Mouse (Mus musculus) large intestine, adult 2 months (tissue): ENCODE results near the gene Rrn3. TPM values are rescaled to one million over a fixed set of nuclear protein-coding genes. Genes with fewer than 3 reads are reported as not detected.
"Not testable (repeated sequence)": the region's sequence is repeated elsewhere in the genome, so short reads cannot be mapped to it uniquely, and the experiment has no call there.

Experiments used
- DNase-seq: peaks from one replicate; pipeline ENCODE4 v3.0.0-alpha.2; 2012; ENCODE audit warnings: low read depth, low spot score
- WGBS: fragments of 180-500 bp; shearing (Covaris S2); methylation state at CpG from one replicate; pipeline ENCODE4 v1.1.7; 2018; 5-methylcytosine and 5-hydroxymethylcytosine counted together
- polyA plus RNA-seq: library from polyadenylated mRNA; depleted of rRNA; stranded (reverse); fragments of >200 nt; gene quantifications from 2 replicates; pipeline ENCODE4 v1.2.3, GENCODE M21; 2012; rRNA removed

Rrn3 gene
- 7.7 and 8.5 TPM in 2 replicates for polyA plus RNA-seq

GRCm38 (mm10) chr16:13780353-13781036 lies at the start of gene Rrn3:
TSS of gene Rrn3 (plus strand) at chr16:13780708.
- DNase-seq = peak; percentile 72
- under 1% methylated on average over 57 of the region's 57 CpGs for WGBS

- DNase-seq = no peak
- WGBS = 38% methylated on average over 3 of the region's 3 CpGs
These were observed 47.7 kb upstream of the Rrn3 start for GRCm38 (mm10) chr16:13732786-13733185.

GRCm38 (mm10) chr16:13733518-13734137 lies 46.9 kb upstream of the Rrn3 start:
- DNase-seq = no peak
- WGBS = 12% methylated on average over 9 of the region's 9 CpGs

GRCm38 (mm10) chr16:13735977-13736376 lies 44.5 kb upstream of the Rrn3 start:
- 73% methylated on average over 8 of the region's 8 CpGs for WGBS

GRCm38 (mm10) chr16:13739044-13739443 lies 41.5 kb upstream of the Rrn3 start:
- 35% methylated on average over 4 of the region's 4 CpGs for WGBS
- not testable (repeated sequence) for DNase-seq

More at GRCm38 (mm10) chr16:13735977-13736376, 44.5 kb upstream of the Rrn3 start:
- no peak for DNase-seq

GRCm38 (mm10) chr16:13740844-13741243 lies 39.7 kb upstream of the Rrn3 start:
- DNase-seq = no peak
- WGBS = 66% methylated on average over 2 of the region's 2 CpGs

- no peak for DNase-seq
These were observed 32.8 kb upstream of the Rrn3 start for GRCm38 (mm10) chr16:13747708-13748107.

GRCm38 (mm10) chr16:13748124-13748523 lies 32.4 kb upstream of the Rrn3 start:
- DNase-seq = no peak
- 76% methylated on average over 3 of the region's 3 CpGs for WGBS

More at GRCm38 (mm10) chr16:13747708-13748107, 32.8 kb upstream of the Rrn3 start:
- WGBS = 92% methylated on average over 8 of the region's 8 CpGs

- DNase-seq = not testable (repeated sequence)
- 39% methylated on average over 10 of the region's 10 CpGs for WGBS
These were observed 31.7 kb upstream of the Rrn3 start for GRCm38 (mm10) chr16:13748813-13749212.

- no peak for DNase-seq
- WGBS = 67% methylated on average over 5 of the region's 5 CpGs
These were observed 31.2 kb upstream of the Rrn3 start for GRCm38 (mm10) chr16:13749306-13749705.

GRCm38 (mm10) chr16:13749981-13750380 lies 30.5 kb upstream of the Rrn3 start:
- WGBS = 69% methylated on average over 3 of the region's 3 CpGs
- DNase-seq = no peak

- DNase-seq = no peak
- WGBS = 65% methylated on average over 13 of the region's 13 CpGs
These were observed 29.9 kb upstream of the Rrn3 start for GRCm38 (mm10) chr16:13750626-13751025.

GRCm38 (mm10) chr16:13753986-13754385 lies 26.5 kb upstream of the Rrn3 start:
- WGBS = 33% methylated on average over 8 of the region's 8 CpGs
- no peak for DNase-seq

- peak; percentile 85 for DNase-seq
- 1% methylated on average over 65 of the region's 65 CpGs for WGBS
These were observed 25.9 kb upstream of the Rrn3 start for GRCm38 (mm10) chr16:13754400-13755190.

- 100% methylated on average over 2 of the region's 2 CpGs for WGBS
- no peak for DNase-seq
These were observed 22.7 kb upstream of the Rrn3 start for GRCm38 (mm10) chr16:13757823-13758222.

- 59% methylated on average over 1 of the region's 1 CpGs for WGBS
These were observed 17.7 kb upstream of the Rrn3 start for GRCm38 (mm10) chr16:13762807-13763206.

GRCm38 (mm10) chr16:13764519-13764918 lies 16.0 kb upstream of the Rrn3 start:
- 83% methylated on average over 3 of the region's 3 CpGs for WGBS
- DNase-seq = no peak

More at GRCm38 (mm10) chr16:13762807-13763206, 17.7 kb upstream of the Rrn3 start:
- DNase-seq = not testable (repeated sequence)

GRCm38 (mm10) chr16:13766367-13766766 lies 14.1 kb upstream of the Rrn3 start:
- no peak for DNase-seq

- 57% methylated on average over 4 of the region's 4 CpGs for WGBS
- DNase-seq = not testable (repeated sequence)
These were observed 8.9 kb upstream of the Rrn3 start for GRCm38 (mm10) chr16:13771603-13772002.

GRCm38 (mm10) chr16:13772051-13772450 lies 8.5 kb upstream of the Rrn3 start:
- DNase-seq = not testable (repeated sequence)
- 72% methylated on average over 5 of the region's 5 CpGs for WGBS
